Mouse (Mus musculus) liver, embryonic 14.5 days (tissue): ENCODE measurements at regions not wholly inside any gene's neighbourhood (a gene's known extent, or its start where the extent isn't known, plus 50 kb on each side); places are given as distances from the start of the nearest gene placed in this dataset.
A peak's percentile ranks its signal among the peaks of the same experiment; 100 is the strongest.
"Not testable (repeated sequence)": the region's sequence is repeated elsewhere in the genome, so short reads cannot be mapped to it uniquely, and the experiment has no call there.

Source experiments
- ATAC-seq: fragments of 200-750 bp; cut with Nextera tagmentation; 2 replicates; pipeline ENCODE4 v1.8.0; 2017; ENCODE audit warnings: moderate number of reproducible peaks, mild to moderate bottlenecking, moderate library complexity; ENCODE audit not compliant: insufficient read depth
- DNase-seq, 3 experiments: peaks; one replicate each; pipeline ENCODE4 v3.0.0-alpha.2; 2012 to 2013; ENCODE audit warnings: low read depth in 3 of 3, low spot score in 3 of 3
- H3K27ac ChIP-seq: fragments of 300-500 bp; sonication (generic); 2 replicates; pipeline ENCODE4 v1.5.1; 2014; ENCODE audit warnings: moderate library complexity, mild to moderate bottlenecking, control low read depth, inconsistent platforms
- H3K27me3 ChIP-seq: fragments of 300-500 bp; sonication (generic); 2 replicates; pipeline ENCODE4 v1.6.1; 2014; ENCODE audit warnings: mild to moderate bottlenecking, low read length, moderate library complexity; ENCODE audit not compliant: control insufficient read depth, insufficient read depth
- H3K36me3 ChIP-seq: fragments of 300-500 bp; sonication (generic); replicated peaks from 2 replicates; pipeline ENCODE4 v1.6.1; 2014; ENCODE audit warnings: low read depth; ENCODE audit not compliant: control insufficient read depth, insufficient read depth
- H3K4me1 ChIP-seq, 2 experiments: fragments of 200-500 bp in 1 of 2; fragments of 300-500 bp in 1 of 2; sonication (generic) in 1 of 2; replicated peaks; 2 replicates each; pipeline ENCODE4 v1.6.1; 2012 to 2014; ENCODE audit warnings: antibody characterized with exemption in 1 of 2, inconsistent platforms in 1 of 2, low read length in 1 of 2; ENCODE audit not compliant: control insufficient read depth in 2 of 2, insufficient read depth in 2 of 2
- H3K4me2 ChIP-seq: fragments of 300-500 bp; sonication (generic); 2 replicates; pipeline ENCODE4 v1.6.1; 2014; ENCODE audit warnings: low read depth, mild to moderate bottlenecking, control low read depth, moderate library complexity
- H3K4me3 ChIP-seq, 2 experiments: fragments of 200-500 bp in 1 of 2; fragments of 300-500 bp in 1 of 2; sonication (generic) in 1 of 2; 2 replicates each; pipeline ENCODE4 v1.5.1; 2012 to 2014; ENCODE audit warnings: low read depth in 2 of 2, low read length in 2 of 2, mild to moderate bottlenecking in 2 of 2, control low read depth in 1 of 2, inconsistent platforms in 1 of 2, moderate library complexity in 1 of 2; ENCODE audit not compliant: insufficient read depth in 1 of 2
- H3K9ac ChIP-seq: fragments of 300-500 bp; sonication (generic); replicated peaks from 2 replicates; pipeline ENCODE4 v1.6.1; 2014; ENCODE audit warnings: mild to moderate bottlenecking, control low read depth, moderate library complexity
- H3K9me3 ChIP-seq: fragments of 300-500 bp; sonication (generic); 2 replicates; pipeline ENCODE4 v1.6.1; 2016; ENCODE audit warnings: low read length, mixed read lengths; ENCODE audit not compliant: control insufficient read depth
- CTCF ChIP-seq: IDR thresholded peaks from 2 replicates; pipeline ENCODE4 v1.5.1; 2016; ENCODE audit warnings: antibody characterized with exemption, low read depth, control low read depth
- EP300 ChIP-seq: IDR thresholded peaks from 2 replicates; pipeline ENCODE4 v1.6.1; 2016; ENCODE audit warnings: antibody characterized with exemption, low read depth
- WGBS: fragments of 180-500 bp; shearing (Covaris S2); extraction: QIAGEN DNeasy Blood & Tissue Kit; methylation state at CpG from one replicate; pipeline ENCODE4 v1.1.7; 2014; ENCODE audit not compliant: insufficient replicate concordance; 5-methylcytosine and 5-hydroxymethylcytosine counted together

DNA sequence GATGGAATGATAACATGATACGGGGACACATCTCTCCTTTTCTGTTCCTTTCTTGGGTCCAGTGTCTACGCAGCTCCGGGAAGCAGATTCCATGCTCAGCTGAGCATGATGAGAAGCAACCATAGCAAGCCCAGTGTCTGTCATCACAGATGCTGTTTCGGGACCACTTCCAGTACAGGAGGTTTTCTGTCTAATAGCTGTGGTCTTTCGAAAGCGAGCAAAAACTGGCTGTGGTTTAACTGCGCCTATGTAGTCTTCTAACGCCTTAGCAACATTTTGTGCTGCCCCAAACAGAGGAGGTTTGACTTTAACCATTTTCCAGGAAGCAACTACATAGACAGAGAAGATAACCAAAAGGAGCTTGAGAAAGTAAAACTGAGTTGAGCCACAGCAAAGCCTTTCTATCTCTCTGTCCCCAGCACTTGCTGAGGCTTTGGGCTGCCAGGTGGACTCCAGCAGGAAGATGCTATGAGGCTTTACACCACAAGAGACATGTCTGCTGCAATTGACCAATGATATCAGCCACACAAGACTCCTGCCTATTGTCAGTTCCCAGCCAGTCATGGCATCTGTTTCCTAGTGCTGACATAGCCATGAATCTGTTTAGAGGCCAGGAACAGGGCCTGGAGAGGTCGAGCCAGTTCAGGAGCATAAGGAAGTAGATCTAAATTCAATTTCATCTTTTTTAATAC, 95.1 kb downstream of the Stard3nl start:
- not testable (repeated sequence) for H3K9ac ChIP-seq, H3K4me2 ChIP-seq, H3K4me1 ChIP-seq, H3K9me3 ChIP-seq, H3K4me3 ChIP-seq, H3K27ac ChIP-seq, DNase-seq, ATAC-seq, H3K27me3 ChIP-seq, H3K36me3 ChIP-seq
- WGBS, result 64% methylated on average over 9 of the region's 9 CpGs

DNA sequence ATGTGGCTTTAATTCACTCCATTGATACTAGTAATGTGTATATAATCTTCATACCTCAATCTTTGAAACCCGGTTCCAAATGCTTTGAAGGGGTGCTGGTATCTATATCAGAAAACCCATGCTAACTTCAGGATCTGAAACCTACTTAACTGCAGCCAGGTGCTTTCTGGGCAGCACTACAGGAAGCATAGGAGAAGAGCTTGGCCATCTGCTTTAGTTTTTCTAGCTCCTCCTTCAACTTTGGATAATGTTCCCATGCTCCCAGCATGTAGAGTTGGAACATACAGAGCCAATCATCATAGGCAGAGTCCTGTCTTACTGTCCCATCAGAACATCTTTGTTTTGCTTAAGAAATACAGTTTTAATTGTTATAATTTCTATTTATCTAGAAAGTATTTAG, 99.3 kb downstream of the Stard3nl start:
- Histone ChIP-seq H3K4me2 (no peak overlapping the region), H3K9ac (no peak overlapping the region), H3K9me3 (no peaks in the 10 kb centered on the region), H3K27ac (no peak overlapping the region), H3K36me3 (no peaks in the 10 kb centered on the region), H3K4me3 (no peak overlapping the region), H3K4me1 (no peaks in the 10 kb centered on the region), H3K27me3 (no peaks in the 10 kb centered on the region)
- TF ChIP-seq CTCF, result no peak
- TF ChIP-seq EP300, result no peak
- ATAC-seq, result no peak
- WGBS, result 37% methylated on average over 1 of the region's 1 CpGs
- DNase-seq, result no peak

DNA sequence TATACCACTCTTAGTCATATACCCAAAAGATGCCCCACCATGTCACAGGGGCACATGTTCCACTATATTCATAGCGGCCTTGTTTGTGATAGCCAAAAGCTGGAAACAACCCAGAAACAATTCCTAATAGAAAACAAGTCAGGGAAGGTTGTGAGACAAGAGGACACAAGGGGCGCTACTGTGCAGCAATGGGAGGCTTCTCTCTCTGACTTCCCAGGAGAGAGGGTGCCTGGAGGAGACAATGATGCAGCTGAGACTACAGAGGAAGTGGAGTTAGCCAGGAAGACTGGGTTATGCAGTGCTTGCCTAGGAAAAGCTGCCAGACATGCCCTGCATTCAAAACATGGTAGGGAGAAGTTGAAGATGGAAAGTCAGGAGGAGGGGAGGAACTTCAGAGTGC, 102.6 kb downstream of the Stard3nl start:
- no peak overlapping the region for H3K9ac ChIP-seq
- DNase-seq (no peak), ATAC-seq (no peak)
- H3K36me3 ChIP-seq, result no peaks in the 10 kb centered on the region
- H3K4me2 ChIP-seq, result no peak overlapping the region
- no peak overlapping the region for H3K27ac ChIP-seq
- no peaks in the 10 kb centered on the region for H3K9me3 ChIP-seq
- TF ChIP-seq CTCF (no peak), EP300 (no peak)
- H3K4me1 ChIP-seq, result no peaks in the 10 kb centered on the region
- 32% methylated on average over 2 of the region's 2 CpGs for WGBS
- H3K27me3 ChIP-seq, result no peaks in the 10 kb centered on the region
- H3K4me3 ChIP-seq, result no peak overlapping the region

DNA sequence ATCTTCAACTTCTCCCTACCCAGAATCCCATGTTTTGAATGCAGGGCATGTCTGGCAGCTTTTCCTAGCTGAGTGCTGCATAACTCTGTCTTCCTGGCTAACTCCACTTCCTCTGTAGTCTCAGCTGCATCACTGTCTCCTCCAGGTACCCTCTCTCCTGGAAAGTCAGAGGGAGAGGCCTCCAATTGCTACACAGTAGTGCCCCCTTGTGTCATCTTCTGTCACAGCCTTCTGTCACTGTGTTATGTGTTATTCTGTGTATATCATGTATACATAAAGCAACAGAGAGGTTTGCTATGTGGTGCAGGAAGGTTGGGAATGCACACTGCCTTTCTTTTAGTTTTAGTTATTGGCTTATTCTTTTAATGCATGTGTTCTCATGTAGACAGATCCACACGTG, 112.4 kb downstream of the Stard3nl start:
- TF ChIP-seq CTCF, result peak; percentile 37
- TF ChIP-seq EP300, result no peak
- Histone ChIP-seq H3K9ac (no peak overlapping the region), H3K4me1 (no peaks in the 10 kb centered on the region), H3K27me3 (no peaks in the 10 kb centered on the region), H3K9me3 (no peaks in the 10 kb centered on the region), H3K27ac (no peak overlapping the region), H3K4me3 (no peak overlapping the region), H3K36me3 (no peaks in the 10 kb centered on the region), H3K4me2 (no peak overlapping the region)
- no peak for DNase-seq
- no peak; the same call in 1 of the 2 replicates for ATAC-seq
- WGBS, result 38% methylated on average over 1 of the region's 1 CpGs

DNA sequence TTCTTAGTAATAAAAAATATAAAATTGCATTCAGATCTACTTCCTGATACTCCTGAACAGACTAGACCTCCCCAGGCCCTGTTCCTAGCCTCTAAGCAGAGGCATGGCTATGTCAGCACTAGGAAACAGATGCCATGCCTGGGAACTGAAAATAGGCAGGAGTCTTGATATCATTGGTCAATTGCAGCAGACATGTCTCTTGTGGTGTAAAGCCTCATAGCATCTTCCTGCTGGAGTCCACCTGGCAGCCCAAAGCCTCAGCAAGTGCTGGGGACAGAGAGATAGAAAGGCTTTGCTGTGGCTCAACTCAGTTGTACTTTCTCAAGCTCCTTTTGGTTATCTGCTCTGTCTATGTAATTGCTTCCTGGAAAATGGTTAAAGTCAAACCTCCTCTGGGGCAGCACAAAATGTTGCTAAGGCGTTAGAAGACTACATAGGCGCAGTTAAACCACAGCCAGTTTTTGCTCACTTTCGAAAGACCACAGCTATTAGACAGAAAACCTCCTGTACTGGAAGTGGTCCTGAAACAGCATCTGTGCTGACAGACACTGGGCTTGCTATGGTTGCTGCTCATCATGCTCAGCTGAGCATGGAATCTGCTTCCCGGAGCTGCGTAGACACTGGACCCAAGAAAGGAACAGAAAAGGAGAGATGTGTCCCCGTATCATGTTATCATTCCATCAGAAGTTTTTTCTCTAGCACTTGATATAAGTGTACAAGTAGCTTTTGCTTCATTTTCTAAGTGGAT, 122.9 kb downstream of the Stard3nl start:
- not testable (repeated sequence) for H3K4me2 ChIP-seq, ATAC-seq, H3K9ac ChIP-seq, H3K4me1 ChIP-seq, DNase-seq, H3K27ac ChIP-seq, H3K27me3 ChIP-seq, H3K36me3 ChIP-seq, H3K4me3 ChIP-seq, H3K9me3 ChIP-seq
- WGBS, result 69% methylated on average over 6 of the region's 6 CpGs

DNA sequence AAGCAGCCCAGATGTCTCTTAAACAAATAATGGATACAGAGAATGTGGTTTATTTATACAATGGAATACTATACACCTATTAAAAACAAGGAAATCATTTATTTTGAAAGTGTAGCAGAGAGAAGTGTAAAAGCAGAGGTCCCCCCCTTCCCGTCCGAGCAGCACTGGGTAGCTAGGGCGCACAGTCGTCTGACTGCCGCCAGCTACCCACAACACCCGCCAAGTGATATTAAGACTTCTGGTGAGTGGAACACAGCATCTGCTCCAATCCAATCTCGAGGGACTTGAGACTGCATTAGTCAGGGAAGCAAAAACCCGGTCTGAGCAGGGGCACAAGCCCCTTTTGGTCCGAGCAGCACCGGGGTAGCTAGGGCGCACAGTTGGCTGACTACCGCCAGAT, 130.6 kb downstream of the Stard3nl start:
- WGBS, result 71% methylated on average over 12 of the region's 12 CpGs
- not testable (repeated sequence) for H3K4me1 ChIP-seq, H3K36me3 ChIP-seq, H3K4me3 ChIP-seq, ATAC-seq, DNase-seq, H3K27ac ChIP-seq, H3K9ac ChIP-seq, H3K4me2 ChIP-seq, H3K27me3 ChIP-seq, H3K9me3 ChIP-seq

DNA sequence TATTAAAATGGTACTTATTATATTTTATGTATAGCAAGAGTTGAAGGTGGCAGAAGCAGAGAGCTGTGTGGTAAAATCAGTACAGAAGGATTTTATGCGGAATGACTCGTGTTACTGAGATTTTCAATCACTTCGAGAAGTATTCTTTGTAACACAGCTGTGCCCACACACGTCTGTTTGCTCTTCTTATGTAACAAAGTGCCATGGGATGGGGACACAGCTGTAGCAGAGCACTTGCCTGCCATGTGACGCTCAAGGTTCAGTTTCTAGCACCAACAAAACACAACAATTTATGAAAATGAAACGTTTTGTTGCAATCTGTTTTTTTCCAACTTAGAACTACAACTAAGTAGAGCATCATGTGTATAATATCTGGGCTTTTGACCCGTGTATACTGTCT, 149.0 kb downstream of the Stard3nl start:
- H3K36me3 ChIP-seq, ATAC-seq, H3K4me1 ChIP-seq, H3K9ac ChIP-seq, H3K27ac ChIP-seq, DNase-seq, H3K27me3 ChIP-seq, H3K4me3 ChIP-seq, H3K9me3 ChIP-seq, H3K4me2 ChIP-seq: not testable (repeated sequence)
- 46% methylated on average over 6 of the region's 7 CpGs for WGBS
